Mouse (Mus musculus) B cell, adult 67 days (primary cell): ENCODE measurements around the gene Kmt2a. TPM values are rescaled to one million over a fixed set of nuclear protein-coding genes. Genes with fewer than 3 reads are reported as not detected.

Source experiments
- total RNA-seq, 2 experiments: library from RNA; stranded (reverse); gene quantifications; 4 replicates each; pipeline ENCODE4 v1.2.4; 2023

Gene Kmt2a
- 100 to 1,000 TPM; 138 to 150 TPM for total RNA-seq

DNA sequence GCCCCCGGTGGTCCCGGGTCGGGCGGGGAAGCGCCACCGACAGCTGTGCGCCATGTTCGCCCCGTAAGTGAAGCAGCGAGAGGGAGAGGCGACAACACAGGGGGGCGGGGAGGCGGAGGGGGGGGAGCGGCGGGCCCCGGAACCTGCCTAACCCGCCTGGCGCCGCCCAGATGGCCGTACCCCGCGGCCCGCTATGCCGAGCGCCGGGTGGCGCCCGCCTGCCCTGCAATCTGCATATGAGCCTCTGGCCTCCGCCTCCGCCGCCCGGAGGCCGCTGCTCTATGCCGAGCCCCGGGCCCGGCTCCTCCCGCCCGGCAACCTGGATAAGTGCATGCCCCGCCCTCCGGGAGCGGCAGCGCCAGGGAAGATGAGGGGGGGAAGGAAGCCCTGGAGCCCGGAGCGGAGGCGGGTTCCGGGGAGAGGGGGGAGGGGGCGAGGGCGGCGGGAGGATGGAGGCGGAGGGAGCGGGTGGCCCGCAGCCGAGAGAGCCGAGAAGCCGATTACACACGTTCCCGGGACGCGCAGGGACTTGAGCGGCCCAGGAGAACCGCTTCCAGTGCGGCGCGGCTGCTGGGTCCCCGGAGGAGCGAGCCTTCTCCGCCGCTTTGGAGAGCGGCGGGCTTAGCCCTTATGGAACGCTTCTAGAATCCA, at the start of gene Kmt2a:
Gene Kmt2a, minus strand, starts transcription at position 76 of the 651 bp plus-strand sequence.

DNA sequence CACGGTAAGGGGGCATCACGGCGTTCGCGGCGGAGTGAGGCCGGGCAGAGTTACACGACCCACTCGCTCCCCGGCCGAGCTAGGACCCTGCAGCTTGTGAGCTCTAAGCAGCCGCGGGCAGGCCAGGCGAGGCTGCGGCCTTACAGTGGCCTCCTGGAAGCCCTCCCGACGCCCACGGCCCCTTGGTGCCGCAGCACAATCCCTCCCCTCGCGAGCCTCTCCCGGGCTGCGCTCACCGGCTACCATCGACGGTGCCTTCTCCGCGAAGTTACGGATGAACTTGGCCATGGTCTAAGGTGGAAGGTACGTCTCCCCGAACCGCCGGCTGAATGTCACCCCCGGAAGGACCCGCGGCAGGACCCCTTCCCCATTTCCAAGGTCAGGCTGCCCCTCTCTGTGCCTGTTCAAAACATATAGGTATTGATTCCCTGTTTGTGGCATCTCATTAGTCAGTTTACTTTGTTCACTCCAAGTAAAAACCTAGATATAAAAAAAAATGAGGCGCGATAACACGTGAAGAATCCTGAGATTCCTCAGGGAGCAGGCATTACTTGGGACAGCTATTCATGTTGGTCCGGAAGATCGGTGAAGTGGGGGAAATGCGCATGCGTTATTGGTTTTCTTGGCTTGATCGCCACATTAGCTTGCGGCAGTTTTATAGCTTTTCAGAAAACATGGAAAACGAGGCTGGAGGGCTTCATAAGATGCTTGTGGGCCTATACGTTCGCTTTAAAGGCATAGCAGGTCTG, 39.5 kb upstream of the Kmt2a start, which contains the start of gene Atp5l:
Gene Atp5l, minus strand, starts transcription at position 369 of the 749 bp plus-strand sequence.

DNA sequence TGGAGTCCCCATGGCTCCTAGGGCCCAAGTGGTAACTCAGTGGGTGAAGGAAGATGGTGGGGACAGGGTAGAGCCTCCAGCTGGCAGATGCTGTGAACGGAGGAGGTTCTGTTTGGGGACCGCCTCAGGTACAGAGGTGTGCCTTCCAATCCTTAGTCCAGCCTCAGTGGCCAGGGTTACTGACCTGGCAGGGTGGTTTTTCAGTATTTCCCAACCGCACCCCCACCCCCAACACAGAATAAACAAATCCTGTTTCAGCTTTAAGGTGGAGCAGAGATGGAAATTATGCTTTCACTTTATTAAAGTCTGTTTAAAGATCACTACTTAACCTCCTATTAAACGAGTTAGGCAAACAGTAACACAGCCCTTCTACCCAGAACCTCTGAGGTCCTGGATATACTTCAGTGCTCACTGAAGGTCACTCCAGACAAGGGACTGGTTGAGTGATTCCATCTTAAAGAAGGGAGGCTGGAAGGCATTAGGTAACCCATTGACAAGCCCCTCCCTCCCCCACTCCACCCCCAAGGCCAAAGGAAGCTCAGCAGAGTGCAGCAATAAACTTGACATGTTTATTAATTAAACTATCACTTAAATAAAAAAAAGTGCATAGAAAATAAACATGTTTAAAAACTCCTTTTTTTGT, 78.2 kb downstream of the Kmt2a start, which contains the start of gene Ttc36:
Gene Ttc36, minus strand, starts transcription at position 265 of the 643 bp plus-strand sequence.

DNA sequence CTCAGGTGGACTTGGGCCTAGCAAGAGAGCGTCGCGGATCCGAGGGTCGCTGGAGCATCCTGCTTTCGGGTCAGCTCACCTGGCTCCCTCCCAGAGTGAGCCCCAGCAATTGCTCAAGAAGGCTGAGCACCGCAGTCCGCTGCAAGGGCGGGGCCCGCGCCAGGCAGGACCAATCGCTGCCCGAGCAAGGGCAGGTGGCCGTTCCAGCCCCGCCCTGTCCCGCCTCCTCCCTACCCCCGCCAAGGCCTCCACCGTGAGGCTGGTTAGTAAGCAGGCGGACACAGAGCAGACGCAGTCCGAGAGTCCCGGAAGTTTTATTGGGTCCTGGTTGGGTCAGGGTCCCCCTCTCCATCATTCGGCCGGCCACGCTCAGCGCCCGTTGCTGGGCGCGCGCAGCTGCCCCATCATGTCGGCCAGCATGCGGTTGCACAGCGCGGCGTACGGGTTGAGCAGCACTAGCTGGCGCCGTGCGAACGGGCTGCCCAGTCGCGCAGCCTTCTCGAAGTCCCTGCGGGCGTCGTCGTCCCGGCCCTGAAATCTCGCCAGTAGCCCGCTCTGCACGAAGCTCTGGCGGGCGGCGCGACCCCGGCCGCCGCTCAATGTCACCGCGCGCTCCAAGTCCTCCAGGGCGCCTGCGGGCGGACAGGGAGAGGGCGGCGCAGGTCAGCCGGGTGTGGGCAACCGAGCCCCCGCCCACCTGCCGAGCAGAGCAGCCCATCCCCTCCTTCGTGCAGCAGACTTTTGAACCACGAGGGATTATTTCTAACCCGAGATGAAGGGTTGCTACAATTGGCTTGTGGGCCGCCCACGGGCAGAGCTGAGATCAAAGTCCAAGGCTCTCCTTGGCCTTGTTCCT, 81.8 kb downstream of the Kmt2a start, which contains the start of gene Tmem25:
Gene Tmem25, minus strand, starts transcription at position 206 of the 856 bp plus-strand sequence.

DNA sequence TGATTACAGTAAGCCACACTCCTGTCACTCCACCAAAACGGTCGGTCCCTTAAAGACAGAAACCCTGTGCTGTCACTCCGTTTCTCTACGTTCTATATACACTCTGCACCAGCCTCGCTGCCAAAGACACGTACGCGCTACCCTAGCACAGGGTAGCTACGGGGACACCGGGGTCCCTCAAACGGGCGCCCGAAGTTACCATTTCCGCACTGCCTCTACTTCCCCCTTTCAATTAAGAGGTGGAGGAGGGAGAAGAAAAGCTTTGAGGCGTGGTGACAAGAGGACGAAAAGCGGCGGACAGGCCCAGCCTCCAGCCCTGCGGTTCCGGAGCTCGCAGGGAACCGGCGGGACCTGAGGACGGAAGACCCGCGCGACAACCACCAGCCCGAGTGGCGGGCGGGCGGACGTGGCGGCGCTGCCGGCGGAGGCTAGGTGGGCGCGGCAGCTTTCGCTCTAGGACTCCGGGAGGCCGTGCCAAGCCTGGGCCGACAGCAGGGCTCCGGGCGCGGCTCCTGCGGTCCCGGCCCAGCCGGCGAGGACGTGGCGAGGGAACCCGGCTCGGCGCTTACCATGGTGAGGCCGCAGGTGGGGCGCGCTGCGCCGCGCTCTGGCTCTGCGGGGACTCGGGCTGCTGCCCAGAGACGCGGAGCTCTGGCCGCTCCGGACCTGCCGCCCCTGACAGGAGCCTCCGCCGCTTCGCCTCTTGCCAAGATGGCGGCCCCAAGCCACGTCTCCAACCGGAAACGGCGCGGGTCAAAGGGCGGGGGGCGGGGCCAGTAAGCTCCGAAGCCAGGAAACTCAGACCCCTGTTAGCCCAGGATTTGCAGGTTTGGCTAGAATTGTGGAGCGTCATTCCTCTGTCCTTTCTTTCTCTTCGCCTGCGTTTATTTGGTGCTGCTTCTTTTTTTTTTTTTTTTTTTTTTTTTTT, 113.7 kb downstream of the Kmt2a start, which contains the start of the genes Arcn1 and Ift46:
Gene Arcn1, minus strand, starts transcription at position 745 of the 928 bp plus-strand sequence.
Gene Ift46, plus strand, starts transcription at position 808 of the 928 bp plus-strand sequence.

Other genes with a start within 250 kb of the Kmt2a start
- gene Treh, start 208.1 kb downstream of the Kmt2a start, total RNA-seq, result not detected
- gene Phldb1, start 146.1 kb downstream of the Kmt2a start, total RNA-seq, result under 1 TPM in 1 of 2 experiments, not detected in 1; 0.49 TPM
- 100 to 1,000 TPM; 130 to 137 TPM for gene Arcn1, start 113.5 kb downstream of the Kmt2a start, total RNA-seq
- 10 to 100 TPM; 56.9 to 65.4 TPM for gene Ift46, start 113.4 kb downstream of the Kmt2a start, total RNA-seq
- gene Tmem25, start 82.0 kb downstream of the Kmt2a start, total RNA-seq, result under 1 TPM; 0.81 to 0.92 TPM
- 1 to 10 TPM; 4.9 to 5.5 TPM for gene Ttc36, start 78.2 kb downstream of the Kmt2a start, total RNA-seq
- 100 to 1,000 TPM; 129 to 153 TPM for gene Atp5l, start 39.4 kb upstream of the Kmt2a start, total RNA-seq
- 100 to 1,000 TPM; 102 to 103 TPM for gene Ube4a, start 84.3 kb upstream of the Kmt2a start, total RNA-seq
- gene Cd3g, start 99.1 kb upstream of the Kmt2a start, total RNA-seq, result 1 to 10 TPM; 1.5 to 3.8 TPM
- 1 to 10 TPM; 2.3 to 4.2 TPM for gene Cd3d, start 100.5 kb upstream of the Kmt2a start, total RNA-seq
- 1 to 10 TPM; 1.3 to 5.0 TPM for gene Cd3e, start 128.3 kb upstream of the Kmt2a start, total RNA-seq
- under 1 TPM; 0.44 to 0.80 TPM for gene Mpzl2, start 158.5 kb upstream of the Kmt2a start, total RNA-seq
- gene Mpzl3, start 173.9 kb upstream of the Kmt2a start, total RNA-seq, result 10 to 100 TPM in 1 of 2 experiments, 1 to 10 TPM in 1; 9.4 to 11.5 TPM
- 10 to 100 TPM; 26.2 to 30.4 TPM for gene Jaml, start 197.9 kb upstream of the Kmt2a start, total RNA-seq
- 1 to 10 TPM in 1 of 2 experiments, under 1 TPM in 1; 0.53 to 1.2 TPM for gene Scn2b, start 236.5 kb upstream of the Kmt2a start, total RNA-seq